Mouse (Mus musculus) mouse trophoblast stem cell (cell line): ENCODE results near the gene Slc16a6.
"Not testable (repeated sequence)": the region's sequence is repeated elsewhere in the genome, so short reads cannot be mapped to it uniquely, and the experiment has no call there.

Experiments used
- in situ Hi-C, 2 experiments: fragments of 300-500 bp; cut with MseI, MboI; formaldehyde crosslinking; loops; 2 replicates in 1 of 2; 3 replicates in 1 of 2; pipeline ENCODE4 v1.15.1; 2025

Slc16a6 gene

GRCm38 (mm10) chr11:109473171-109474085 is at the start of gene Slc16a6, which contains the start of gene Arsg:
Slc16a6 (minus strand) TSS chr11:109473598.
Arsg (plus strand) TSS chr11:109473374.
- in situ Hi-C loops = no loop called here

- in situ Hi-C loops = no loop called here
These were observed 47.6 kb upstream of the Slc16a6 start for GRCm38 (mm10) chr11:109520958-109521357.

- in situ Hi-C loops = no loop called here
These were observed 44.4 kb upstream of the Slc16a6 start for GRCm38 (mm10) chr11:109517816-109518215.

- in situ Hi-C loops = no loop called here
These were observed 43.9 kb upstream of the Slc16a6 start for GRCm38 (mm10) chr11:109517330-109517729.

GRCm38 (mm10) chr11:109514064-109514612 is 40.7 kb upstream of the Slc16a6 start:
- in situ Hi-C loops = no loop called here

- in situ Hi-C loops = no loop called here
These were observed 39.7 kb upstream of the Slc16a6 start for GRCm38 (mm10) chr11:109512995-109513675.

GRCm38 (mm10) chr11:109507068-109507467 is 33.7 kb upstream of the Slc16a6 start:
- in situ Hi-C loops = no loop called here

- in situ Hi-C loops = no loop called here
These were observed 32.4 kb upstream of the Slc16a6 start for GRCm38 (mm10) chr11:109505823-109506222.

GRCm38 (mm10) chr11:109504977-109505376 is 31.6 kb upstream of the Slc16a6 start:
- in situ Hi-C loops = no loop called here

GRCm38 (mm10) chr11:109500206-109500605 is 26.8 kb upstream of the Slc16a6 start:
- in situ Hi-C loops = no loop called here

GRCm38 (mm10) chr11:109497990-109498389 is 24.6 kb upstream of the Slc16a6 start:
- in situ Hi-C loops = no loop called here

- in situ Hi-C loops = no loop called here
These were observed 23.8 kb upstream of the Slc16a6 start for GRCm38 (mm10) chr11:109496996-109497714.

GRCm38 (mm10) chr11:109496475-109496993 is 23.1 kb upstream of the Slc16a6 start:
- in situ Hi-C loops = no loop called here

- in situ Hi-C loops = no loop called here
These were observed 22.5 kb upstream of the Slc16a6 start for GRCm38 (mm10) chr11:109495771-109496474.

- in situ Hi-C loops = no loop called here
These were observed 21.7 kb upstream of the Slc16a6 start for GRCm38 (mm10) chr11:109494890-109495770.

GRCm38 (mm10) chr11:109492847-109493464 is 19.6 kb upstream of the Slc16a6 start:
- in situ Hi-C loops = not testable (repeated sequence)

GRCm38 (mm10) chr11:109491844-109492243 is 18.4 kb upstream of the Slc16a6 start:
- in situ Hi-C loops = no loop called here

GRCm38 (mm10) chr11:109489763-109490162 is 16.4 kb upstream of the Slc16a6 start:
- in situ Hi-C loops = no loop called here

- in situ Hi-C loops = no loop called here
These were observed 14.7 kb upstream of the Slc16a6 start for GRCm38 (mm10) chr11:109487991-109488684.
